Mouse (Mus musculus): ENCODE measurements around the gene Clcnka.

Gene Clcnka

GRCm38 (mm10) chr4:141421423-141421822, 22.9 kb upstream of the Clcnka start:
- DNase-seq (ENCODE audit: low read depth, low spot score), result no peak

GRCm38 (mm10) chr4:141420886-141421285, 22.4 kb upstream of the Clcnka start:
- DNase-seq (ENCODE audit: low read depth, low spot score), result no peak

- DNase-seq (ENCODE audit: low read depth, low spot score), result no peak
Measured at GRCm38 (mm10) chr4:141420192-141420829, 21.8 kb upstream of the Clcnka start, which contains the start of gene Hspb7. Hspb7 (plus strand) TSS chr4:141420779.

- no peak for DNase-seq (ENCODE audit: low read depth, low spot score)
Measured at GRCm38 (mm10) chr4:141419398-141420191, 21.1 kb upstream of the Clcnka start.

GRCm38 (mm10) chr4:141415924-141416323, 17.4 kb upstream of the Clcnka start, which contains the start of gene Clcnkb:
Clcnkb (minus strand) TSS chr4:141416014.
- DNase-seq (ENCODE audit: low read depth, low spot score), result no peak

- DNase-seq (ENCODE audit: low read depth, low spot score), result no peak
Measured at GRCm38 (mm10) chr4:141411430-141411992, 13.0 kb upstream of the Clcnka start.

GRCm38 (mm10) chr4:141408577-141408976, 10.1 kb upstream of the Clcnka start:
- DNase-seq (ENCODE audit: low read depth, low spot score), result no peak

- no peak for DNase-seq (ENCODE audit: low read depth, low spot score)
Measured at GRCm38 (mm10) chr4:141406516-141407299, 8.2 kb upstream of the Clcnka start.

- no peak for DNase-seq (ENCODE audit: low read depth, low spot score)
Measured at GRCm38 (mm10) chr4:141405314-141405622, 6.7 kb upstream of the Clcnka start.

- no peak for DNase-seq (ENCODE audit: low read depth, low spot score)
Measured at GRCm38 (mm10) chr4:141404518-141405313, 6.2 kb upstream of the Clcnka start.

- DNase-seq (ENCODE audit: low read depth, low spot score), result no peak
Measured at GRCm38 (mm10) chr4:141400171-141400570, 1.6 kb upstream of the Clcnka start.

GRCm38 (mm10) chr4:141397861-141398260, 663 bp downstream of the Clcnka start:
- DNase-seq (ENCODE audit: low read depth, low spot score), result no peak

GRCm38 (mm10) chr4:141394751-141395150, 3.8 kb downstream of the Clcnka start:
- DNase-seq (ENCODE audit: low read depth, low spot score), result no peak

GRCm38 (mm10) chr4:141391293-141391692, 7.2 kb downstream of the Clcnka start:
- no peak for DNase-seq (ENCODE audit: low read depth, low spot score)

- DNase-seq (ENCODE audit: low read depth, low spot score), result no peak
Measured at GRCm38 (mm10) chr4:141389366-141390150, 9.0 kb downstream of the Clcnka start.

- DNase-seq (ENCODE audit: low read depth, low spot score), result no peak
Measured at GRCm38 (mm10) chr4:141387933-141388332, 10.6 kb downstream of the Clcnka start.

GRCm38 (mm10) chr4:141387093-141387784, 11.3 kb downstream of the Clcnka start:
- DNase-seq (ENCODE audit: low read depth, low spot score), result peak; percentile 51

- DNase-seq (ENCODE audit: low read depth, low spot score), result no peak
Measured at GRCm38 (mm10) chr4:141386150-141386549, 12.4 kb downstream of the Clcnka start.

- peak; percentile 55 for DNase-seq (ENCODE audit: low read depth, low spot score)
Measured at GRCm38 (mm10) chr4:141385275-141385674, 13.2 kb downstream of the Clcnka start.

- no peak for DNase-seq (ENCODE audit: low read depth, low spot score)
Measured at GRCm38 (mm10) chr4:141382406-141382805, 16.1 kb downstream of the Clcnka start.

Measured in c-Kit-negative CD71-positive TER-119-positive erythroid progenitor cells, embryonic 14.5 days (primary cell).